Mouse (Mus musculus) brain, embryonic 14.5 days (tissue): ENCODE measurements at regions not wholly inside any gene's neighbourhood (a gene's known extent, or its start where the extent isn't known, plus 50 kb on each side); places are given as distances from the start of the nearest gene placed in this dataset.

Experiments
- CTCF ChIP-seq: fragments of 200-500 bp; IDR thresholded peaks from 2 replicates; pipeline ENCODE4 v1.5.1; 2012; ENCODE audit warnings: inconsistent platforms, mild to moderate bottlenecking, moderate library complexity, borderline replicate concordance; ENCODE audit not compliant: insufficient read depth, insufficient read length; ENCODE audit errors: extremely low read depth
- POLR2A ChIP-seq: fragments of 200-500 bp; IDR thresholded peaks from 2 replicates; pipeline ENCODE4 v1.6.1; 2012; ENCODE audit warnings: mild to moderate bottlenecking, inconsistent platforms, borderline replicate concordance; ENCODE audit not compliant: poor library complexity, insufficient read depth, insufficient read length, severe bottlenecking; ENCODE audit errors: extremely low read depth

GRCm38 (mm10) chr13:28552974-28553750 is 295.8 kb downstream of the Gm11361 start:
- no peak for TF ChIP-seq CTCF
- no peak for TF ChIP-seq POLR2A
